Mouse (Mus musculus) neural tube, embryonic 14.5 days (tissue): ENCODE data around the gene Guk1. TPM values are rescaled to one million over a fixed set of nuclear protein-coding genes. Genes with fewer than 3 reads are reported as not detected.

Experiments used
- ATAC-seq: fragments of 200-750 bp; cut with Nextera tagmentation; 2 replicates; pipeline ENCODE4 v1.8.0; 2017; ENCODE audit warnings: low read depth, mild to moderate bottlenecking, moderate TSS enrichment, moderate library complexity
- H3K27ac ChIP-seq: fragments of 300-500 bp; sonication (generic); 2 replicates; pipeline ENCODE4 v1.5.1; 2014; ENCODE audit warnings: low read depth, mild to moderate bottlenecking, control low read depth, low read length, moderate library complexity, mixed read lengths
- H3K27me3 ChIP-seq: fragments of 300-500 bp; sonication (generic); 2 replicates; pipeline ENCODE4 v1.6.1; 2014; ENCODE audit warnings: low read length; ENCODE audit not compliant: control insufficient read depth, insufficient read depth
- H3K36me3 ChIP-seq: fragments of 300-500 bp; sonication (generic); 2 replicates; pipeline ENCODE4 v1.6.1; 2014; ENCODE audit warnings: low read length, mixed read lengths; ENCODE audit not compliant: control insufficient read depth, insufficient read depth
- H3K4me1 ChIP-seq: fragments of 300-500 bp; sonication (generic); 2 replicates; pipeline ENCODE4 v1.6.1; 2014; ENCODE audit warnings: low read length; ENCODE audit not compliant: control insufficient read depth, insufficient read depth
- H3K4me2 ChIP-seq: fragments of 300-500 bp; sonication (generic); 2 replicates; pipeline ENCODE4 v1.6.1; 2014; ENCODE audit warnings: mild to moderate bottlenecking, low read depth, low read length, control low read depth
- H3K4me3 ChIP-seq: fragments of 300-500 bp; sonication (generic); 2 replicates; pipeline ENCODE4 v1.5.1; 2014; ENCODE audit warnings: low read depth, low read length, control low read depth, mixed read lengths
- H3K9ac ChIP-seq: fragments of 300-500 bp; sonication (generic); replicated peaks from 2 replicates; pipeline ENCODE4 v1.6.1; 2014; ENCODE audit warnings: low read depth, mild to moderate bottlenecking, control low read depth, low read length, mixed read lengths
- H3K9me3 ChIP-seq: fragments of 300-500 bp; sonication (generic); 2 replicates; pipeline ENCODE4 v1.6.1; 2016; ENCODE audit warnings: low read length; ENCODE audit not compliant: control insufficient read depth
- WGBS: fragments of 180-500 bp; shearing (Covaris S2); extraction: QIAGEN DNeasy Blood & Tissue Kit; methylation state at CpG from one replicate; pipeline ENCODE4 v1.1.7; 2014; 5-methylcytosine and 5-hydroxymethylcytosine counted together
- polyA plus RNA-seq: library from polyadenylated mRNA; unstranded; fragments of >200 nt; fragmentation: Nextera tagmentation; extraction: Ambion mirVana; gene quantifications from 2 replicates; pipeline ENCODE4 v1.2.1, GENCODE M21; 2014

Gene Guk1
- polyA plus RNA-seq, 1 experiment from 2014 or later = 266 TPM

- H3K27me3 ChIP-seq = peaks cover 7% of the 10 kb centered on the region
- no peak overlapping the region for H3K4me3 ChIP-seq
- no peaks in the 10 kb centered on the region for H3K9me3 ChIP-seq
- H3K9ac ChIP-seq = no peak overlapping the region
- no peaks in the 10 kb centered on the region for H3K36me3 ChIP-seq
- 4% methylated on average over 14 of the region's 14 CpGs for WGBS
- peak overlapping the region; percentile 29 for H3K4me2 ChIP-seq
- no peak for ATAC-seq
- H3K4me1 ChIP-seq = no peaks in the 10 kb centered on the region
- H3K27ac ChIP-seq = no peak overlapping the region
Measured at GRCm38 (mm10) chr11:59141772-59142370, 50.1 kb downstream of the Guk1 start.

- Histone ChIP-seq H3K27ac (no peak overlapping the region), H3K9ac (no peak overlapping the region), H3K4me3 (no peak overlapping the region), H3K4me1 (no peaks in the 10 kb centered on the region), H3K9me3 (no peaks in the 10 kb centered on the region), H3K4me2 (no peak overlapping the region), H3K27me3 (peaks cover 26% of the 10 kb centered on the region), H3K36me3 (no peaks in the 10 kb centered on the region)
- no peak for ATAC-seq
- WGBS = 76% methylated on average over 19 of the region's 19 CpGs
Measured at GRCm38 (mm10) chr11:59138537-59139486, 53.2 kb downstream of the Guk1 start.

GRCm38 (mm10) chr11:59136994-59137706 lies 54.9 kb downstream of the Guk1 start:
- H3K4me1 ChIP-seq = no peaks in the 10 kb centered on the region
- no peak overlapping the region for H3K9ac ChIP-seq
- peaks cover 31% of the 10 kb centered on the region for H3K27me3 ChIP-seq
- WGBS = 70% methylated on average over 12 of the region's 12 CpGs
- ATAC-seq = no peak
- no peak overlapping the region for H3K4me2 ChIP-seq
- H3K36me3 ChIP-seq = no peaks in the 10 kb centered on the region
- no peak overlapping the region for H3K4me3 ChIP-seq
- H3K9me3 ChIP-seq = no peaks in the 10 kb centered on the region
- H3K27ac ChIP-seq = no peak overlapping the region

- Histone ChIP-seq H3K27ac (no peak within 1 kb of the TSS), H3K36me3 (no peaks in the 10 kb centered on the region), H3K4me1 (no peaks in the 10 kb centered on the region), H3K4me2 (peak within 1 kb of the TSS; percentile 40), H3K9ac (0 out of 2 replicates have a peak within 1 kb of the TSS, but pooled peaks have one; percentile 4), H3K9me3 (no peaks in the 10 kb centered on the region), H3K4me3 (peak within 1 kb of the TSS; percentile 20; the same call in 1 of the 2 replicates), H3K27me3 (peaks cover 31% of the 10 kb centered on the region)
- ATAC-seq = no peak
- WGBS = 13% methylated on average over 44 of the region's 44 CpGs
Measured at GRCm38 (mm10) chr11:59135904-59136452, 56.0 kb downstream of the Guk1 start, which contains the start of gene Obscn. TSS of gene Obscn (minus strand) at chr11:59136402.

- WGBS = 9% methylated on average over 52 of the region's 55 CpGs
- Histone ChIP-seq H3K36me3 (no peaks in the 10 kb centered on the region), H3K27me3 (peaks cover 31% of the 10 kb centered on the region), H3K4me1 (no peaks in the 10 kb centered on the region), H3K4me2 (peak overlapping the region; percentile 40), H3K9me3 (no peaks in the 10 kb centered on the region), H3K9ac (no peak overlapping the region), H3K27ac (no peak overlapping the region), H3K4me3 (peak overlapping the region; percentile 20; the same call in 1 of the 2 replicates)
- 0 out of 2 replicates have a peak, but pooled peaks have one; percentile 10 for ATAC-seq
Measured at GRCm38 (mm10) chr11:59135051-59135820, 56.8 kb downstream of the Guk1 start.

GRCm38 (mm10) chr11:59134373-59134997 lies 57.5 kb downstream of the Guk1 start:
- no peak overlapping the region for H3K27ac ChIP-seq
- H3K9ac ChIP-seq = no peak overlapping the region
- no peaks in the 10 kb centered on the region for H3K4me1 ChIP-seq
- ATAC-seq = no peak
- 8% methylated on average over 35 of the region's 35 CpGs for WGBS
- no peaks in the 10 kb centered on the region for H3K36me3 ChIP-seq
- no peaks in the 10 kb centered on the region for H3K9me3 ChIP-seq
- H3K4me3 ChIP-seq = 0 out of 2 replicates have a peak overlapping the region, but pooled peaks have one; percentile 4
- H3K27me3 ChIP-seq = peaks cover 31% of the 10 kb centered on the region
- no peak overlapping the region for H3K4me2 ChIP-seq
